Mouse (Mus musculus): ENCODE measurements around the gene Tcf7l1. TPM values are rescaled to one million over a fixed set of nuclear protein-coding genes. Genes with fewer than 3 reads are reported as not detected.

Tcf7l1 gene
- polyA plus RNA-seq, 1 experiment = 7.9 TPM

- H3K4me1 ChIP-seq (ENCODE audit: control insufficient read depth, insufficient read depth, insufficient read length, low read length) = peaks cover 19% of the 10 kb centered on the region
- no peak overlapping the region for H3K4me3 ChIP-seq (ENCODE audit: insufficient read depth, low read depth, low read length)
- peak overlapping the region; percentile 95 for H3K27ac ChIP-seq (replicated peaks; ENCODE audit: low read depth, low read length)
Observed at GRCm38 (mm10) chr6:72581625-72582382, 207.2 kb downstream of the Tcf7l1 start.

Other genes with a start within 250 kb of the Tcf7l1 start
- 8.2 and 11.9 TPM in 2 replicates for gene Capg, start 244.9 kb downstream of the Tcf7l1 start, polyA plus RNA-seq (2012; ENCODE audit: insufficient read depth, insufficient read length, missing spikeins)
- gene Elmod3, start 190.8 kb downstream of the Tcf7l1 start, polyA plus RNA-seq (2012; ENCODE audit: insufficient read depth, insufficient read length, missing spikeins) = 21.2 and 31.5 TPM in 2 replicates
- 119 and 173 TPM in 2 replicates for gene Retsat, start 190.8 kb downstream of the Tcf7l1 start, polyA plus RNA-seq (2012; ENCODE audit: insufficient read depth, insufficient read length, missing spikeins)
- 115 and 176 TPM in 2 replicates for gene Tgoln1, start 172.3 kb downstream of the Tcf7l1 start, polyA plus RNA-seq (2012; ENCODE audit: insufficient read depth, insufficient read length, missing spikeins)
- 114 and 166 TPM in 2 replicates for gene Kcmf1, start 110.7 kb upstream of the Tcf7l1 start, polyA plus RNA-seq (2012; ENCODE audit: insufficient read depth, insufficient read length, missing spikeins)
- gene Tmsb10, start 169.5 kb upstream of the Tcf7l1 start, polyA plus RNA-seq (2012; ENCODE audit: insufficient read depth, insufficient read length, missing spikeins) = 76.5 and 141 TPM in 2 replicates

All from brown adipose tissue, adult 24 weeks (tissue).